Mouse (Mus musculus): ENCODE results near the gene Tmem30c.

DNA sequence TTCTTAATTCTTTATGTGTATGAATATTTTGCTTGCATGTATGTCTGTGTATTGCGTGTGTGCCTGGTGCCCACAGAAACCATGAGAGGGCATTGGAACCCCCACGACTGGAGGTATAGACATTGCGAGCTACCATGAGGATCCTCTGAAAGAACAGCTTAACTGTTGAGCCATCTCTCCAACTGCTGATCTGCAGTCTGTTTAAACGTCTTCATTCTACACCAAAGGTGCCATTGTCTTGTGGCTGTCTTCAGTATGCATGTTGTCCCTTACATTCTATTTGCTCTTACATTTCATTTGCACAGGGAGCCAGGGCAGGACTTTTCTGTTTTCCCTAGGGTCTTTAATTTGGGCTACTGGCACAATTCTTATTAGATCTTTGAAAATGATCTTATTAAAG lies 41.7 kb downstream of the Tmem30c start:
- TF ChIP-seq POLR2A (IDR thresholded peaks at IDR 0.05; ENCODE audit: insufficient read depth, low read length) (no peak), CTCF (IDR thresholded peaks at IDR 0.05; ENCODE audit: low read depth, low read length) (no peak), EP300 (IDR thresholded peaks at IDR 0.05; ENCODE audit: insufficient read depth, low read depth, low read length) (no peak)

All from ES-Bruce4 (cell line).